Mouse (Mus musculus): Measurements from ENCODE around the gene Thra. TPM values are rescaled to one million over a fixed set of nuclear protein-coding genes. Genes with fewer than 3 reads are reported as not detected.

The Thra gene
- total and polyA plus RNA-seq, 3 experiments, result 22.0 to 50.9 TPM; not detected in 1

- no peak for DNase-seq (ENCODE audit: low read depth, low spot score)
- Histone ChIP-seq H3K9me3 (replicated peaks; ENCODE audit: insufficient read depth, low read length) (no peaks in the 10 kb centered on the region), H3K9ac (ENCODE audit: control insufficient read depth, low read depth, low read length, poor library complexity, severe bottlenecking) (no peak overlapping the region), H3K36me3 (ENCODE audit: control insufficient read depth in 1 of 2, insufficient read depth in 2 of 2, low read length in 2 of 2) (peaks cover 0 to 31% of the 10 kb centered on the region in 2 experiments; a peak in 2 of 4 replicates), H3K27me3 (ENCODE audit: control insufficient read depth in 1 of 2, insufficient read depth in 2 of 2, low read length in 2 of 2) (no peaks in the 10 kb centered on the region), H3K4me1 (ENCODE audit: control insufficient read depth in 1 of 2, insufficient read depth in 2 of 2, low read length in 2 of 2) (peaks cover 6 to 41% of the 10 kb centered on the region in 2 experiments), H3K4me3 (ENCODE audit: control insufficient read depth in 1 of 2, insufficient read depth in 1 of 2, low read depth in 2 of 2, low read length in 2 of 2) (no peak overlapping the region), H3K79me2 (ENCODE audit: control insufficient read depth, insufficient read depth, low read length, poor library complexity) (peaks cover 5% of the 10 kb centered on the region; the same call in 1 of the 2 replicates), H3K27ac (ENCODE audit: control insufficient read depth, low read depth, low read length) (no peak overlapping the region)
- no peak for TF ChIP-seq KAT2A (conservative IDR thresholded peaks at IDR 0.05; ENCODE audit: low read depth, low read length)
- TF ChIP-seq POLR2AphosphoS5 (IDR thresholded peaks at IDR 0.05; ENCODE audit: borderline replicate concordance, low read depth, low read length), result no peak
- TF ChIP-seq ZMIZ1 (IDR thresholded peaks at IDR 0.05; ENCODE audit: low read depth, low read length), result no peak
- no peak for TF ChIP-seq TAL1 (IDR thresholded peaks at IDR 0.05; ENCODE audit: low read length)
- TF ChIP-seq MAFK (IDR thresholded peaks at IDR 0.05; ENCODE audit: borderline replicate concordance, low read depth, low read length), result no peak
- TF ChIP-seq ZNF384 (IDR thresholded peaks at IDR 0.05; ENCODE audit: low read depth, low read length), result no peak
- TF ChIP-seq E2F4 (IDR thresholded peaks at IDR 0.05; ENCODE audit: borderline replicate concordance, low read depth, low read length), result no peak
- no peak for TF ChIP-seq MXI1 (IDR thresholded peaks at IDR 0.05; ENCODE audit: low read depth, low read length)
- TF ChIP-seq ZKSCAN1 (IDR thresholded peaks at IDR 0.05; ENCODE audit: low read depth, low read length), result no peak
- no peak for TF ChIP-seq MYB (IDR thresholded peaks at IDR 0.05; ENCODE audit: low read depth, low read length)
- no peak for TF ChIP-seq USF1 (IDR thresholded peaks at IDR 0.05; ENCODE audit: low read depth, low read length)
- no peak for TF ChIP-seq MAZ (IDR thresholded peaks at IDR 0.05; ENCODE audit: low read depth, low read length)
Observed at GRCm38 (mm10) chr11:98785214-98785613, 44.8 kb downstream of the Thra start.

DNA sequence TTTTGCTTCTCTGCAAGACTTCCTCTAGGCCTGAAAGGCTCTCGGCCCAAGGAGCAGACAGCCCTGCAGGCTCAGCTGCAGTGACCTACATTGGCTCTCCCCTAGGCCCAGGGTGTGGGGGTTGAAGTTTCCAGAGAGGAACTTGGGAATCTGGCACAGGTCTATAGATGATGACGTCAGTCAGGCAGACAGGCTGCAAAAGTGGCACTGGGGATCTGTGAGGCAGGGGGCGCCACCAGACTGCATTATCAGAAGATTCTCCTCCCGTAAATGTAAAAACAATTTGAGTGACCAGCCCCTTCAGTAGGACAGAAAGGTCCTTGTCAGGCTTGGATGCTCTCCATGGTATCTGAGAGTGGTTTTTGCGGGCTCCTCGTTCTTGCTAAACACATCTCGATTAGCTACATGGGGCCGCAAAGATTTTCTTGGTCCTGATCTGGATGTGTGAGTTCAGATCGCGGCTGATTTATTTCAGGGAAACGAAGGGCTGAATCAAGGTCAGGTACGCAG is 45.4 kb downstream of the Thra start:
- Histone ChIP-seq H3K27me3 (ENCODE audit: control insufficient read depth in 1 of 2, insufficient read depth in 2 of 2, low read length in 2 of 2) (no peaks in the 10 kb centered on the region), H3K4me1 (ENCODE audit: control insufficient read depth in 1 of 2, insufficient read depth in 2 of 2, low read length in 2 of 2) (peaks cover 10 to 47% of the 10 kb centered on the region in 2 experiments), H3K9ac (ENCODE audit: control insufficient read depth, low read depth, low read length, poor library complexity, severe bottlenecking) (peak overlapping the region; percentile 45), H3K4me3 (ENCODE audit: control insufficient read depth in 1 of 2, insufficient read depth in 1 of 2, low read depth in 2 of 2, low read length in 2 of 2) (peak overlapping the region; percentile 10 to 42), H3K36me3 (ENCODE audit: control insufficient read depth in 1 of 2, insufficient read depth in 2 of 2, low read length in 2 of 2) (peaks cover 0 to 37% of the 10 kb centered on the region in 2 experiments; a peak in 2 of 4 replicates), H3K9me3 (replicated peaks; ENCODE audit: insufficient read depth, low read length) (no peaks in the 10 kb centered on the region), H3K27ac (ENCODE audit: control insufficient read depth, low read depth, low read length) (no peak overlapping the region), H3K79me2 (ENCODE audit: control insufficient read depth, insufficient read depth, low read length, poor library complexity) (peaks cover 5% of the 10 kb centered on the region; the same call in 1 of the 2 replicates)
- TF ChIP-seq SIN3A (IDR thresholded peaks at IDR 0.05; ENCODE audit: low read length) (peak; percentile 88), EP300 (IDR thresholded peaks at IDR 0.05; ENCODE audit: low read depth in 1 of 2, low read length in 2 of 2) (no peak), SMC3 (IDR thresholded peaks at IDR 0.05; ENCODE audit: low read depth, low read length) (peak; percentile 9), MXI1 (IDR thresholded peaks at IDR 0.05; ENCODE audit: low read depth, low read length) (peak; percentile 67), MAZ (IDR thresholded peaks at IDR 0.05; ENCODE audit: low read depth, low read length) (peak; percentile 26; the same call in 1 of the 2 replicates), UBTF (IDR thresholded peaks at IDR 0.05; ENCODE audit: borderline replicate concordance, insufficient read depth, low read depth, low read length) (no peak), BHLHE40 (IDR thresholded peaks at IDR 0.05; ENCODE audit: borderline replicate concordance, low read depth, low read length) (0 out of 2 replicates have a peak, but pooled peaks have one; percentile 12), MYC (IDR thresholded peaks at IDR 0.05; ENCODE audit: low read depth, low read length) (0 out of 2 replicates have a peak, but pooled peaks have one; percentile 31), HCFC1 (IDR thresholded peaks at IDR 0.05; ENCODE audit: low read depth, low read length) (peak; percentile 52), MAX (IDR thresholded peaks at IDR 0.05; ENCODE audit: low read length) (0 out of 2 replicates have a peak, but pooled peaks have one; percentile 27), RCOR1 (IDR thresholded peaks at IDR 0.05; ENCODE audit: low read depth, low read length) (peak; percentile 73; the same call in 1 of the 2 replicates), RAD21 (IDR thresholded peaks at IDR 0.05; ENCODE audit: low read depth, low read length) (peak; percentile 19), USF1 (IDR thresholded peaks at IDR 0.05; ENCODE audit: low read depth, low read length) (no peak), TCF12 (IDR thresholded peaks at IDR 0.05; ENCODE audit: low read depth, low read length) (0 out of 2 replicates have a peak, but pooled peaks have one; percentile 20), ZC3H11A (IDR thresholded peaks at IDR 0.05; ENCODE audit: low read depth, low read length) (0 out of 2 replicates have a peak, but pooled peaks have one; percentile 12), ETS1 (IDR thresholded peaks at IDR 0.05; ENCODE audit: low read depth, low read length) (peak; percentile 53), CTCF (IDR thresholded peaks at IDR 0.05 in 2 of 3, conservative IDR thresholded peaks at IDR 0.05 in 1 of 3; ENCODE audit: control insufficient read depth in 1 of 3, insufficient read depth in 1 of 3, low read depth in 2 of 3, low read length in 3 of 3, poor library complexity in 1 of 3, severe bottlenecking in 1 of 3) (peak; percentile 20 to 66 (median 61); a peak in 5 of 6 replicates), ELF1 (IDR thresholded peaks at IDR 0.05; ENCODE audit: low read depth, low read length) (no peak)
- DNase-seq (ENCODE audit: low read depth, low spot score), result peak; percentile 62

Data from MEL (cell line).